Mouse (Mus musculus) C3H10T1/2 (cell line): ENCODE measurements around the gene Rgs10. TPM values are rescaled to one million over a fixed set of nuclear protein-coding genes. Genes with fewer than 3 reads are reported as not detected.

ENCODE experiments used
- polyA plus RNA-seq, 2 experiments: library from polyadenylated mRNA; unstranded; fragments of >200 nt; fragmentation: generic; extraction: Trizol; gene quantifications; one replicate each; pipeline ENCODE4 v1.2.1; 2012; ENCODE audit warnings: missing spikeins in 2 of 2

The Rgs10 gene
- 10 to 100 TPM; 21.1 to 38.4 TPM for polyA plus RNA-seq

DNA sequence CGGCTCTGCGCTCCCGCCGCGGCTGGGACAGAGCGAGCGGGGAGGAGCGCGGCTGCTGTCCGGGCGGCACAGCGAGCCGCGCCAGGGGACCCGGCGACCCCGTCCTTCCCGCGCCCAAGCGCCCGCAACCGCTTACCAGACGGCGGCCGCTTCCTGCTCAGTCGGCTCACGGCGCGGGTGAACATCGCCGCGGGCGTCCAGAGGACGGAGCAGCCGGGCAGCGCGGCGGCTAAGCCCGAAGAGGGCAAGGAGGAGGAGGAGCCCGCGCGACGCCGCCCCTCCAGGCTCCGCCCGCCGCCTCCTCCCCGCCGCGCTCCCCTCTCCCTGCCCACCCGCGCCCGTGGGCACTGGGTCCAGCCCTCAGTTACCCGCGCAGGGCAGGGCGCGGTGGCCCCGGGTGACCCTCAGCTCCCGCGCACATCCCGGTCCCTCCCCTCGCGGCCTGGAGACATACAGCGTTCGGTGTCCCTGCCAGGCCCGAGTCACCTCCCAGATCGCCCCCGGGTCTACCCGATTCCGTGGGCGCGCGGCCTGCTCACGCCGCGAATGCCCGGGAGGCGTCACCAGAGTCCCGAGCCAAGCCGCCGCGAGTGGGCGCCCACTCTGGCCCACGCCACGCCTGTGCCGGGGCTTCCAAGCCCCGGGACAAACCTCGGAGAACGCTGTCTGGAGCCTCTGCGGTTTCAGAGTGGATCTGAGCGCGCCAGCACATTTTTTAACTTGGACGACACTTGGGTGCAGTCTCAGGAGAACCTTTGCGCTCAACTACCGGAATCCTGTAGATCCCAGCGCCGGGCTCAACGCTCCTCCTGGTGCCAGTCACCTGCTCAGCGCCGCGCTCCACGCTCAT lies at the start of gene Rgs10:
Gene Rgs10, minus strand, starts transcription at position 829 of the 850 bp plus-strand sequence.

DNA sequence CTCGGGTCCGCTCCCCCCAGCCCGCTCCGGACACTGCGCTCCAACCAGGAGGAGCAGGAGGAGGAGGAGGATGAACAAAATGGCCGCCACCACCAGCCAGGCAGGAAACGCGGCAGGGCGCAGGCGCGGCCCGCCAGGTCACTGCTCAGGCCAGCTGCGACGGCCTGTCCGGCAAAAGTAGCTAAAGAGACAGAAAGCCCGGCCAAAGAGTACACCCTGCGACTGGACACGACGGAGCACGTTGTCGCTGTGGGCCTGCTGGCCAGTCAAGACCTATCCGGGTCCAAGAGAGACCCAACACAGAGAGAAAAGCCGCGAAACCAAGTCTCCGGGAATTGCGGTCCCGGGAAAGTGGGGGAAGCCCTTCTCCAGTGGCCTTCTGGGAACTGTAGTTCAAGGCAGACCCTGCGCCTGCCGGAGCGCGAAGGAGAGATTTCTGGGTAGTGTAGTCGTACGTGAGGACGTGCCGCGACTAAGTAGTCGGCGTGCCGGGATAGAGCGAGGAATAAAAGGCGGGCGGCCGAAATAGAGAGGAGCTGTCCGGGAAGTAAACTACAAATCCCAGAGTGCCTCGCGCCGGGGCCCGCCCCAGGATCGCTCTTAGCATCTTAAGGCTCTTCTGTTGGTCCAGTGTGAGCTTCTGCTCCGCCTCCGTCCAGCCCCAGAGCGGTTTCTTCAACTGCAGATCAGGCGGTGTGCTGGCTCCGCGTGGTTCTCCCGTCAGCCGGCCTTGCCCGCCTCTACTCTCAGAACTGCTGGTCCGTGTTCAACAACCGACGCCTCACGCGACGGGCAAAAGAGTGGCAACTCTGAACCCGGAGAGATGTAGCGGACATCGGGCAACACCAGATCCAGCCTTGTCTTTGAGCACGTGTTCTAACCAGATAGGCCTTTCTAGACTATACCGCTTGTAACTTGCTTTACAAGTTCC lies 43.0 kb upstream of the Rgs10 start, which contains the start of gene Tial1:
Gene Tial1, minus strand, starts transcription at position 433 of the 931 bp plus-strand sequence.

Other genes starting within 250 kb of the Rgs10 start
- gene Cox6a2, start 212.4 kb downstream of the Rgs10 start, polyA plus RNA-seq = under 1 TPM; 0.14 to 0.90 TPM
- 10 to 100 TPM; 12.7 to 12.8 TPM for gene Armc5, start 181.4 kb downstream of the Rgs10 start, polyA plus RNA-seq
- gene 9130023H24Rik, start 180.7 kb downstream of the Rgs10 start, polyA plus RNA-seq = 1 to 10 TPM in 1 of 2 experiments, under 1 TPM in 1; 0.51 to 3.1 TPM
- gene Tgfb1i1, start 171.9 kb downstream of the Rgs10 start, polyA plus RNA-seq = 100 to 1,000 TPM in 1 of 2 experiments, 10 to 100 TPM in 1; 59.9 to 101 TPM
- gene Slc5a2, start 153.1 kb downstream of the Rgs10 start, polyA plus RNA-seq = not detected
- gene BC017158, start 120.6 kb downstream of the Rgs10 start, polyA plus RNA-seq = 10 to 100 TPM; 10.9 to 13.9 TPM
- gene Tial1, start 43.0 kb upstream of the Rgs10 start, polyA plus RNA-seq = 10 to 100 TPM; 11.8 to 22.1 TPM
- 10 to 100 TPM; 41.2 to 73.9 TPM for gene Bag3, start 104.9 kb upstream of the Rgs10 start, polyA plus RNA-seq
- 1 to 10 TPM; 1.0 to 5.3 TPM for gene Inpp5f, start 192.6 kb upstream of the Rgs10 start, polyA plus RNA-seq